11 mouse cellular contexts compared by ENCODE assay signal in genomic region chr4:151640971-151641370, GRCm38 (mm10).
"Had no signal": no experiment of that assay in that cellular context is flagged by ENCODE, and none has a peak within 500 bp of the region (broad histone marks: within the 10 kb centered on the region; RNA-seq: fewer than 3 reads in every experiment).

No protein-coding gene starts in this region.

- DNase-seq: kidney, adult 11 months; kidney, adult 9 months; kidney, postnatal 36 days; liver; liver, embryonic 13.5 days; liver, postnatal 0 days; lung, postnatal 14 days; spleen, adult 18-20 months; thymus, adult 2 months; thymus, postnatal 25 days had no signal

- ATAC-seq: liver, postnatal 0 days; midbrain, embryonic 15.5 days had no signal
